Mouse (Mus musculus): ENCODE data around the gene Zfp827. TPM values are rescaled to one million over a fixed set of nuclear protein-coding genes. Genes with fewer than 3 reads are reported as not detected.

Zfp827 gene
- polyA plus RNA-seq, 1 experiment = 28.8 TPM

DNA sequence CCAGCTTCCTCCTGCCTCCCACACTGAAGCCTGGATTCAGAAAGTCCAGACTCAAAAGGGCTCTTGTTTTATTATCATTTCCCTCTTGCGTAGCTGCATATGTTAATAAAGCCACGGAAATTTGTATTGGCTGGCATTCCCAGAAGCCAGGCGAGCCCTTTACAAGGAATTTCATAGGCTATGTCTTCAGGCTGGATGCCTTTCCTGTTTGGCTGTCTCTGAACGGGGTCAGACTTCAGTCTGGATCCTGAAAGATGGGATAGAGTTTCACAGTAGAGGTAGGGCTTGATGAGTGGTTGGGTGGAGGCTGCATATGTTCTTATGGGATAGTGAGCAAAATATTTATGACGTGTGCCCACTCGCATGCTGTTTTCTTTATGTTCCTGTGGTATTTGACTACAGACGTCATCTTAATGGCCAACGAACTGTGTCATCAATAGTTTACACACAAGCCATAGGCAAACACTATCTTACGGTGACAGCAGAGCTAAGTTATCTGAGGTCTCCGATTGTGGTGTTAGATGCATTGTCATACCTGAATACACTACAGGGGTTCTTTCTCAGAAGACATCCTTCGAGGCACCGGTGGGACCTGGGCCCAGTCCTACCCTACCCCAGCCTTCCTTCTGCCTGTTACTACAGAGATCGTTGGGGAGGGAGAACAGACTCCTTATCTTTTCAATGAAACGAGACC, 75.1 kb downstream of the Zfp827 start:
- H3K27ac ChIP-seq (ENCODE audit: insufficient read depth, low read length) = peak overlapping the region; percentile 68
- H3K4me1 ChIP-seq (ENCODE audit: control insufficient read depth, insufficient read depth, low read length) = peaks cover 26% of the 10 kb centered on the region

GRCm38 (mm10) chr8:79103923-79104580, 75.8 kb downstream of the Zfp827 start:
- peaks cover 26% of the 10 kb centered on the region for H3K4me1 ChIP-seq (ENCODE audit: control insufficient read depth, insufficient read depth, low read length)
- TF ChIP-seq POLR2A (IDR thresholded peaks at IDR 0.05; ENCODE audit: low read depth, low read length) (no peak), CTCF (IDR thresholded peaks at IDR 0.05; ENCODE audit: borderline replicate concordance, insufficient read depth, low read length) (no peak)
- peak overlapping the region; percentile 68 for H3K27ac ChIP-seq (ENCODE audit: insufficient read depth, low read length)
- H3K4me3 ChIP-seq (ENCODE audit: insufficient read depth, low read length) = no peak overlapping the region

More for the DNA sequence above, 75.1 kb downstream of the Zfp827 start:
- TF ChIP-seq CTCF (IDR thresholded peaks at IDR 0.05; ENCODE audit: borderline replicate concordance, insufficient read depth, low read length) (no peak), POLR2A (IDR thresholded peaks at IDR 0.05; ENCODE audit: low read depth, low read length) (peak; percentile 25; the same call in 1 of the 2 replicates)
- H3K4me3 ChIP-seq (ENCODE audit: insufficient read depth, low read length) = no peak overlapping the region

- Histone ChIP-seq H3K4me1 (ENCODE audit: control insufficient read depth, insufficient read depth, low read length) (peaks cover 26% of the 10 kb centered on the region), H3K27ac (ENCODE audit: insufficient read depth, low read length) (peak overlapping the region; percentile 68), H3K4me3 (ENCODE audit: insufficient read depth, low read length) (no peak overlapping the region)
- TF ChIP-seq POLR2A (IDR thresholded peaks at IDR 0.05; ENCODE audit: low read depth, low read length) = 0 out of 2 replicates have a peak, but pooled peaks have one; percentile 8
- TF ChIP-seq CTCF (IDR thresholded peaks at IDR 0.05; ENCODE audit: borderline replicate concordance, insufficient read depth, low read length) = no peak
Measured at GRCm38 (mm10) chr8:79104634-79105033, 76.4 kb downstream of the Zfp827 start.

DNA sequence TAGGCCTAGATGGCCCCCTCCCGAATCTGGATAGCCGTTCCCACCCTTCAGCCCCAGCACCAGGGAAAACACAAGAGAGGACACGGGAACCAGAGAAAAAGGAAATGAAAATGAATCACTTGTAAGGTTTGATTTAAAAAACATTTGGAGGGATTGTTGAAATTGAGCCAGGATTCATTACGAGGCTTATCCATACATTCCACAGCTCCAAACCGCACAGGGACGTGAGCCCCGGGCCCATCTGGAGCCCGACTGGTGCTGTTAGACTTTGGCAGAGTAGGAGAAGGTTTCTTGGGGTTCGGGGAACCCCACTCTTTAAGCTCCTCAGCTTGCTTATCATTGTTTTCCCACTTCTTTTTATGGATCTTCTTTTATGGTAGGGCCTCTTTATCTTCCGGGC, 76.9 kb downstream of the Zfp827 start:
- TF ChIP-seq CTCF (IDR thresholded peaks at IDR 0.05; ENCODE audit: borderline replicate concordance, insufficient read depth, low read length) (no peak), POLR2A (IDR thresholded peaks at IDR 0.05; ENCODE audit: low read depth, low read length) (no peak)
- Histone ChIP-seq H3K4me1 (ENCODE audit: control insufficient read depth, insufficient read depth, low read length) (peaks cover 26% of the 10 kb centered on the region), H3K27ac (ENCODE audit: insufficient read depth, low read length) (peak overlapping the region; percentile 68), H3K4me3 (ENCODE audit: insufficient read depth, low read length) (no peak overlapping the region)

GRCm38 (mm10) chr8:79111461-79111860, 83.2 kb downstream of the Zfp827 start:
- no peaks in the 10 kb centered on the region for H3K4me1 ChIP-seq (ENCODE audit: control insufficient read depth, insufficient read depth, low read length)
- no peak overlapping the region for H3K27ac ChIP-seq (ENCODE audit: insufficient read depth, low read length)
- no peak overlapping the region for H3K4me3 ChIP-seq (ENCODE audit: insufficient read depth, low read length)
- TF ChIP-seq CTCF (IDR thresholded peaks at IDR 0.05; ENCODE audit: borderline replicate concordance, insufficient read depth, low read length) = no peak
- no peak for TF ChIP-seq POLR2A (IDR thresholded peaks at IDR 0.05; ENCODE audit: low read depth, low read length)

- no peak overlapping the region for H3K27ac ChIP-seq (ENCODE audit: insufficient read depth, low read length)
- no peak overlapping the region for H3K4me3 ChIP-seq (ENCODE audit: insufficient read depth, low read length)
- no peaks in the 10 kb centered on the region for H3K4me1 ChIP-seq (ENCODE audit: control insufficient read depth, insufficient read depth, low read length)
- no peak for TF ChIP-seq POLR2A (IDR thresholded peaks at IDR 0.05; ENCODE audit: low read depth, low read length)
- TF ChIP-seq CTCF (IDR thresholded peaks at IDR 0.05; ENCODE audit: borderline replicate concordance, insufficient read depth, low read length) = no peak
Measured at GRCm38 (mm10) chr8:79112480-79112879, 84.2 kb downstream of the Zfp827 start.

DNA sequence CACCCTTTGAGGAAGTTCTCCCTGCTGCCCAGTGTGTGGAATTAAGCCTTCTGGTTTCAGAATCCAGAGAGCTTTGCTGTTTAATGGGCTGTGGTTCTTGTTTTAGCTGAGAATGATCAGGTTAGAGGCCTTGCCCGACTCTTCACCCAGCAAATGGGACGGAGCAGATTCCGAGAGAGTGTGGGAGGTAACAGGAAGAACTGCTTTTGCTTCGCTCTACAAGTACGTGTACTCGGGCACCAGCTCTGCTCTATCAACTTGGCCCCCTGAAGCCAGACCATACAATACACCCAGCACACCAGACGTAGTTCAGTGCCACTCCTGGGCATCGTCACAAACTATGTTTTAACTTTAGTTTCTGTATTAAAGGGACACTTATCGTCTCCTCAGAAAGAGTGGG, 85.3 kb downstream of the Zfp827 start:
- TF ChIP-seq POLR2A (IDR thresholded peaks at IDR 0.05; ENCODE audit: low read depth, low read length) (no peak), CTCF (IDR thresholded peaks at IDR 0.05; ENCODE audit: borderline replicate concordance, insufficient read depth, low read length) (no peak)
- H3K4me3 ChIP-seq (ENCODE audit: insufficient read depth, low read length) = no peak overlapping the region
- no peak overlapping the region for H3K27ac ChIP-seq (ENCODE audit: insufficient read depth, low read length)

GRCm38 (mm10) chr8:79114561-79114960, 86.3 kb downstream of the Zfp827 start:
- TF ChIP-seq POLR2A (IDR thresholded peaks at IDR 0.05; ENCODE audit: low read depth, low read length) (no peak), CTCF (IDR thresholded peaks at IDR 0.05; ENCODE audit: borderline replicate concordance, insufficient read depth, low read length) (no peak)
- no peak overlapping the region for H3K4me3 ChIP-seq (ENCODE audit: insufficient read depth, low read length)
- no peak overlapping the region for H3K27ac ChIP-seq (ENCODE audit: insufficient read depth, low read length)
- no peaks in the 10 kb centered on the region for H3K4me1 ChIP-seq (ENCODE audit: control insufficient read depth, insufficient read depth, low read length)

More for the DNA sequence above, 85.3 kb downstream of the Zfp827 start:
- no peaks in the 10 kb centered on the region for H3K4me1 ChIP-seq (ENCODE audit: control insufficient read depth, insufficient read depth, low read length)

GRCm38 (mm10) chr8:79116436-79116835, 88.2 kb downstream of the Zfp827 start:
- no peak overlapping the region for H3K4me3 ChIP-seq (ENCODE audit: insufficient read depth, low read length)
- no peaks in the 10 kb centered on the region for H3K4me1 ChIP-seq (ENCODE audit: control insufficient read depth, insufficient read depth, low read length)
- TF ChIP-seq CTCF (IDR thresholded peaks at IDR 0.05; ENCODE audit: borderline replicate concordance, insufficient read depth, low read length) (no peak), POLR2A (IDR thresholded peaks at IDR 0.05; ENCODE audit: low read depth, low read length) (no peak)
- no peak overlapping the region for H3K27ac ChIP-seq (ENCODE audit: insufficient read depth, low read length)

DNA sequence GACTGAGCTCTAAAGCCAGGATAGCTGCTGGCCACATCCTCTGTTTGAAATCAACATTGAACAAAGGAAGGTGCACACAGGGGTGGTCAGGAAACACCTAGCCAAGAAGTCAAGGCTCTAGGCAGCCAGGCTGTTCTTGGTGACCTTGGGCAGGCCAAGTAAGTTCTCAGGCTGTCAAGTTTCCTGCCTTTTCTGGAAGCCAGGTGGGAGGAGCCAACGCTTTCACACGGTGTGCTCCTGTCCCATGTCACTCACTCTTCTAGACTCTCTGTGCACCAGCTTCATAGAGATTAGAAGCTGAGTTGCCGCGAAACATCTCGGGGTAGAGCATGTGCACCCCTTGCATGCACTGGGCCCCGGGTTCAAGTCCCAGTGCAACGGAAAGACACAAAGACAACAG, 89.5 kb downstream of the Zfp827 start:
- no peak overlapping the region for H3K27ac ChIP-seq (ENCODE audit: insufficient read depth, low read length)
- no peak overlapping the region for H3K4me3 ChIP-seq (ENCODE audit: insufficient read depth, low read length)
- no peaks in the 10 kb centered on the region for H3K4me1 ChIP-seq (ENCODE audit: control insufficient read depth, insufficient read depth, low read length)
- TF ChIP-seq POLR2A (IDR thresholded peaks at IDR 0.05; ENCODE audit: low read depth, low read length) (no peak), CTCF (IDR thresholded peaks at IDR 0.05; ENCODE audit: borderline replicate concordance, insufficient read depth, low read length) (no peak)

All from embryonic fibroblast, embryonic 13.5 days (primary cell).